Mouse (Mus musculus): ENCODE data around the gene Rps16. TPM values are rescaled to one million over a fixed set of nuclear protein-coding genes. Genes with fewer than 3 reads are reported as not detected.

Rps16 gene
- polyA plus RNA-seq, 1 experiment from 2014 or later = 789 TPM

DNA sequence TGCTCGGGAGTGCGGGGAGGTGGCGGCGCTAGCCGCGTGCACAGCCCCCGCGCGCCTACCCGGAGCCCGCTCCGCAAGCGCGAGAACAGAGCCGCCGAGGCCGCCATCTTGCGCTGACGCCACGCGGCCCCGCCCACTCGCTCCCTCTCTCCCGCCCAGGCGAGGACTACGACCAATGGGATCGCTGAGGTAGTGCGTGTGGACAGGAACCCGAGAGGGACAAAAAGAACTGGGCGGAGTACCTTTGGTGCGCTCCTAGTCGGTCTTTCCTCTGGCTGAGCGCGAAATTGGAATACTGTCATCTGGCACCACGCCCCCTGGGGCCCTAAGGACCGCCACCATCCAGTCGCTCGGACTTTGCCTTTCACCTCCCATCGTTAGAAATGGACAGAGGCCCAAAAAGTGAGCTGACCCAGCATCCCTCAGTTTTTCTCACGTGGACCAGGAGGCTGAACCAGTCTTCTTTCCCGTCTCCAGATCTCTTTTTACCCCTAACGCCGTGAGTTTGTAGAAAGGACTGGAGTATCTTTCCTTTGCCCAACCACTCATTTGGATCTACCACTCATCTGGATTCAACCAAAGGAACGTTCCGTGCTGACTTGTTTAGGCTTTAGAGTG lies 38.4 kb upstream of the Rps16 start, which contains the start of gene Timm50:
TSS of gene Timm50 (minus strand) at position 147 of the 618 bp plus-strand sequence.
- Histone ChIP-seq H3K9ac (ENCODE audit: low read length) (peak within 1 kb of the TSS; percentile 86), H3K4me3 (ENCODE audit: control insufficient read depth in 1 of 2, insufficient read depth in 1 of 2, low read depth in 1 of 2, low read length in 2 of 2) (peak within 1 kb of the TSS; percentile 57 to 64), H3K27me3 (ENCODE audit: control insufficient read depth, insufficient read depth, low read length) (no peaks in the 10 kb centered on the region), H3K4me1 (ENCODE audit: control insufficient read depth in 2 of 2, insufficient read depth in 2 of 2, low read length in 2 of 2) (peaks cover 5 to 9% of the 10 kb centered on the region in 2 experiments; a peak in 1 of 4 replicates), H3K36me3 (ENCODE audit: control insufficient read depth, insufficient read depth, low read length) (peaks cover 62% of the 10 kb centered on the region), H3K9me3 (ENCODE audit: control insufficient read depth, low read length) (no peaks in the 10 kb centered on the region), H3K27ac (replicated peaks in 1 of 2; ENCODE audit: control insufficient read depth in 1 of 2, insufficient read depth in 1 of 2, low read depth in 2 of 2, low read length in 2 of 2) (peak within 1 kb of the TSS in 1 of 2 experiments; percentile 52; a peak in 2 of 4 replicates), H3K4me2 (ENCODE audit: low read length) (peak within 1 kb of the TSS; percentile 86)
- peak; percentile 96 for ATAC-seq (ENCODE audit: insufficient number of reproducible peaks, insufficient read depth, low FRiP score, low read depth)
- under 1% methylated on average over 42 of the region's 45 CpGs for WGBS

DNA sequence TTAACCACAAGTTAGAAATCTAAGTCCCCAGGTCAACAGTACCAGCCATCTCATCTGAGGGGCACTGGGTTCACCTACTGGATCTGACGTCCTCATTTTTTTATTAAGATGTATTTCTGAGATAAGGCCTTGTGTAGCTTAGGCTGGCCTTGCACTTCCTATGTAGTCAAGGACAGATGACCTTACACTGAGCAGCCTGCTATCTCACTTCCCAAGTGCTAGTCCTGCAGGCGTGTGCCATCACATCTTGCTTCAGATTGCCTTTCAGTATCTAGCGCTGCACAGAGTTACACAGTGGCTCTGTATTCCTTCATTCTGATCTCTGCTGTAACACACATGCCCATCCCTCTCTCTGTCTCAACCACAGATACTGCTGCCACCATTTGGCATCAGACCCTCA lies 32.4 kb upstream of the Rps16 start:
- Histone ChIP-seq H3K36me3 (ENCODE audit: control insufficient read depth, insufficient read depth, low read length) (peaks cover 87% of the 10 kb centered on the region), H3K4me1 (ENCODE audit: control insufficient read depth in 2 of 2, insufficient read depth in 2 of 2, low read length in 2 of 2) (no peaks in the 10 kb centered on the region), H3K4me3 (ENCODE audit: control insufficient read depth in 1 of 2, insufficient read depth in 1 of 2, low read depth in 1 of 2, low read length in 2 of 2) (no peak overlapping the region), H3K9ac (ENCODE audit: low read length) (no peak overlapping the region), H3K4me2 (ENCODE audit: low read length) (no peak overlapping the region), H3K27me3 (ENCODE audit: control insufficient read depth, insufficient read depth, low read length) (no peaks in the 10 kb centered on the region), H3K27ac (replicated peaks in 1 of 2; ENCODE audit: control insufficient read depth in 1 of 2, insufficient read depth in 1 of 2, low read depth in 2 of 2, low read length in 2 of 2) (no peak overlapping the region), H3K9me3 (ENCODE audit: control insufficient read depth, low read length) (no peaks in the 10 kb centered on the region)
- WGBS = 72% methylated on average over 3 of the region's 3 CpGs
- ATAC-seq (ENCODE audit: insufficient number of reproducible peaks, insufficient read depth, low FRiP score, low read depth) = no peak

DNA sequence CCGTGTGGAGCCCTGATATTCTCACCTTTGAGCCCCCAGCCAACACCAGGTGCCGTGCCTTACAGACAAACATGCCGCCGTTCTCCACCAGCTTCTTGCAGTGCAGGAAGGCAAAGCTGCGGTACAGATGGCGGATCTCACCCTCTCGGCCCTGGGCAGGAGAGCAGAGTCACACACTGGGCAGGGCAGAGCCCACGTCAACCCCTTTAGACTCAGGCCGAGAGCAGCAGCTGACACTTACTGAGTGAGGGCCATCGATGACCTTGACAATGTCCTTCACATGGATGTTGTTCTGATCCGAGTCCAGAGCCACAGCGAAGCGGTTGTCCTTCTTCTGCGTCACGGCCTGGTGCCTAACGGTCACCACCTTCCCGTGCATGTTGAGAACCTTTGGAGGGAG lies 31.7 kb upstream of the Rps16 start:
- WGBS = 90% methylated on average over 17 of the region's 17 CpGs
- no peak overlapping the region for H3K9ac ChIP-seq (ENCODE audit: low read length)
- ATAC-seq (ENCODE audit: insufficient number of reproducible peaks, insufficient read depth, low FRiP score, low read depth) = no peak

DNA sequence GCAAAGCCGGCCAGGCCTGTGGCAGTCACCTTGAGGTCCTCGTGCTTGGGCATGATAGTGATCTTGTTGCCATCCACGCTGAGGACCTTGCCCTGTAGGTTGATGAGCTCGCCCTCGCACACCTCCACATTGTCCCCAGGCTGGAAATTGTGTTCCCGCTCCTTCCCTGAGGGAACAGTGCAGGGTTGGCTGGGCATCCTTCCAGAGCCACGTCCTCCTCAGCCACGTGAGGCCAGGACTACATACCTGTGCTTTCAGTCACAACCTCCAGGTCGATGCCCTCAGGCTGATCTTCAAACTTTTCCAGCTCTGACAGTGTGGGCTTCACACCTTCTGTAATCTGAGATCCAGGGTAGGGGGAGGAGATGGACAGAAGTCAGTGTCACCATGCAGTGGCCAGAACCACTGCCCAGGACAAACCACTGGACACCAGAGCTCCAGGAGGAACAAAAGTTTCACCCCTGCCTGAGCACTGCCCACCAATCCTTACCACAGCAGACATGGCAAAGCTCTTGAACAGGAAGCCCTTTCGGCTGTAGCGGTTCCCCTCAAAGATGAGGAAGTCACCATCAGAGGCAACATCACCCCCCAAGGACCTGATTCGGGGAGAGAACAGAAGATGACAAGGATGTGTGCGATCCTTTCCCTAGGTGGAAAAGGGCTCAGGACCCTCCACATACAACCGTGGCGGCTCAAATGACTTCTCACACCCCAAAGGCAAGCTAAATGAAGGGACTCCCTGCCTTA lies 28.3 kb upstream of the Rps16 start:
- Histone ChIP-seq H3K9ac (ENCODE audit: low read length) (no peak overlapping the region), H3K36me3 (ENCODE audit: control insufficient read depth, insufficient read depth, low read length) (peaks cover 100% of the 10 kb centered on the region), H3K27me3 (ENCODE audit: control insufficient read depth, insufficient read depth, low read length) (no peaks in the 10 kb centered on the region), H3K4me2 (ENCODE audit: low read length) (no peak overlapping the region), H3K4me3 (ENCODE audit: control insufficient read depth in 1 of 2, insufficient read depth in 1 of 2, low read depth in 1 of 2, low read length in 2 of 2) (no peak overlapping the region), H3K4me1 (ENCODE audit: control insufficient read depth in 2 of 2, insufficient read depth in 2 of 2, low read length in 2 of 2) (no peaks in the 10 kb centered on the region), H3K9me3 (ENCODE audit: control insufficient read depth, low read length) (no peaks in the 10 kb centered on the region), H3K27ac (replicated peaks in 1 of 2; ENCODE audit: control insufficient read depth in 1 of 2, insufficient read depth in 1 of 2, low read depth in 2 of 2, low read length in 2 of 2) (no peak overlapping the region)
- 88% methylated on average over 15 of the region's 15 CpGs for WGBS
- no peak for ATAC-seq (ENCODE audit: insufficient number of reproducible peaks, insufficient read depth, low FRiP score, low read depth)

More for the DNA sequence above, 31.7 kb upstream of the Rps16 start:
- H3K36me3 ChIP-seq (ENCODE audit: control insufficient read depth, insufficient read depth, low read length) = peaks cover 94% of the 10 kb centered on the region
- no peaks in the 10 kb centered on the region for H3K27me3 ChIP-seq (ENCODE audit: control insufficient read depth, insufficient read depth, low read length)
- no peak overlapping the region for H3K27ac ChIP-seq (replicated peaks in 1 of 2; ENCODE audit: control insufficient read depth in 1 of 2, insufficient read depth in 1 of 2, low read depth in 2 of 2, low read length in 2 of 2)
- no peaks in the 10 kb centered on the region for H3K4me1 ChIP-seq (ENCODE audit: control insufficient read depth in 2 of 2, insufficient read depth in 2 of 2, low read length in 2 of 2)
- no peak overlapping the region for H3K4me2 ChIP-seq (ENCODE audit: low read length)
- no peak overlapping the region for H3K4me3 ChIP-seq (ENCODE audit: control insufficient read depth in 1 of 2, insufficient read depth in 1 of 2, low read depth in 1 of 2, low read length in 2 of 2)
- H3K9me3 ChIP-seq (ENCODE audit: control insufficient read depth, low read length) = no peaks in the 10 kb centered on the region

DNA sequence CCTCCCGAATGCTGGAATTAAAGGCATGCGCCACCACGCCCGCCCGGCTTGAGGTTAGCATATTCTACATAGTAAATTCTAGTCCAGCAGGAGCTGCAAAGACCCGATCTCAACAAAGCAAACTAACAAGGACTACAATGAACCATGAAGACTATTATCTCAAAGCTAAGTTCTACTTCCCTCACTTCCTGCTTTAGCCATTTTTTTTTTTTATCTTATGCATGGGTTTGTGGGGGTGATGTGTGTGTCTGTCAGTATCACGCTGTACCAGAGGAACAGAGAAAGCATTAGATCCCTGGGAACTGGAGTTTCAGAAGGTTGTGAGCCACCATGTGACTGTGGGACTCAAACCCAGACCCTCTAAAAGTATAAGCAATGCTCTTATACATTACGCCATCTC lies 25.2 kb upstream of the Rps16 start:
- H3K9ac ChIP-seq (ENCODE audit: low read length) = no peak overlapping the region
- no peaks in the 10 kb centered on the region for H3K4me1 ChIP-seq (ENCODE audit: control insufficient read depth in 2 of 2, insufficient read depth in 2 of 2, low read length in 2 of 2)
- H3K4me2 ChIP-seq (ENCODE audit: low read length) = no peak overlapping the region
- H3K4me3 ChIP-seq (ENCODE audit: control insufficient read depth in 1 of 2, insufficient read depth in 1 of 2, low read depth in 1 of 2, low read length in 2 of 2) = no peak overlapping the region
- H3K36me3 ChIP-seq (ENCODE audit: control insufficient read depth, insufficient read depth, low read length) = peaks cover 100% of the 10 kb centered on the region
- H3K27ac ChIP-seq (replicated peaks in 1 of 2; ENCODE audit: control insufficient read depth in 1 of 2, insufficient read depth in 1 of 2, low read depth in 2 of 2, low read length in 2 of 2) = no peak overlapping the region
- no peaks in the 10 kb centered on the region for H3K27me3 ChIP-seq (ENCODE audit: control insufficient read depth, insufficient read depth, low read length)
- no peaks in the 10 kb centered on the region for H3K9me3 ChIP-seq (ENCODE audit: control insufficient read depth, low read length)
- ATAC-seq (ENCODE audit: insufficient number of reproducible peaks, insufficient read depth, low FRiP score, low read depth) = no peak
- 94% methylated on average over 8 of the region's 8 CpGs for WGBS

DNA sequence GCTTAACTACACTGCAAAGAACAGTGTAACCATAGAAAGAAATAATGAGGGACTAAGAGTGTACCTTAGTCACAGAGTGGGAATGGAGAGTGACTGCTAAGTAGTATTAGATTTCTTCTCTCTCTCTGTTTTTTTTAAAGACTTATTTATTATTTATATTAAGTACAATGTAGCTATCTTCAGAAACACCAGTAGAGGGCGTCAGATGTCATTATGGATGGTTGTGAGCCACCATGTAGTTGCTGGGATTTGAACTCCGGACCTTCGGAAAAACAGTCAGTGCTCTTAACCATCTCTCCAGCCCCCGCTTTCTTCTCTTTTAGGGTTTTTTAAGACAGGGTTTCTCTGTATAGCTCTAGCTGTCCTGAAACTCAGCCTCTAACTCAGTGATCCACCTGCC lies 24.0 kb upstream of the Rps16 start:
- 80% methylated on average over 4 of the region's 4 CpGs for WGBS
- H3K27me3 ChIP-seq (ENCODE audit: control insufficient read depth, insufficient read depth, low read length) = no peaks in the 10 kb centered on the region
- no peak overlapping the region for H3K4me2 ChIP-seq (ENCODE audit: low read length)
- no peaks in the 10 kb centered on the region for H3K4me1 ChIP-seq (ENCODE audit: control insufficient read depth in 2 of 2, insufficient read depth in 2 of 2, low read length in 2 of 2)
- H3K9me3 ChIP-seq (ENCODE audit: control insufficient read depth, low read length) = no peaks in the 10 kb centered on the region
- no peak overlapping the region for H3K4me3 ChIP-seq (ENCODE audit: control insufficient read depth in 1 of 2, insufficient read depth in 1 of 2, low read depth in 1 of 2, low read length in 2 of 2)
- no peak overlapping the region for H3K9ac ChIP-seq (ENCODE audit: low read length)
- H3K36me3 ChIP-seq (ENCODE audit: control insufficient read depth, insufficient read depth, low read length) = peaks cover 100% of the 10 kb centered on the region
- ATAC-seq (ENCODE audit: insufficient number of reproducible peaks, insufficient read depth, low FRiP score, low read depth) = no peak
- H3K27ac ChIP-seq (replicated peaks in 1 of 2; ENCODE audit: control insufficient read depth in 1 of 2, insufficient read depth in 1 of 2, low read depth in 2 of 2, low read length in 2 of 2) = no peak overlapping the region

DNA sequence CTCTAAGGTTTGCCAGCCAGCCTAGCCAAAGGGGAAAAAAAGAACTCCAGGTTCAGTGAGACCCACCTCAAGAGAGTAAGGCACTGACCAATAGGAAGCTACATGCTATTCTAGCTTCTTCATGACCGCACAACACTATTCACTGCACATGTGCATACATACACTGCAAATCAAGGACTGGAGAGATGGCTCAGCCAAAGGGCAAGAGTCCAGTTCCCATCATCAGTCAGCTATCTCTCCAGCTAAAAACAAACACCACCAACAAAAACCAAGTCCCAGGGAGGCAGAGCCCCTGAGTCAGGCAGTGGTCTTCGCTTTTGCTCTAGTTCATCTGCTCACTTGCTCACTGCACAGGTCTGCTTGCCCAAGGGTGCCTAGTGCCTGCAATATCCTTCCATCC lies 22.2 kb upstream of the Rps16 start:
- H3K36me3 ChIP-seq (ENCODE audit: control insufficient read depth, insufficient read depth, low read length) = peaks cover 84% of the 10 kb centered on the region
- H3K9ac ChIP-seq (ENCODE audit: low read length) = no peak overlapping the region
- no peak overlapping the region for H3K4me2 ChIP-seq (ENCODE audit: low read length)
- no peak overlapping the region for H3K4me3 ChIP-seq (ENCODE audit: control insufficient read depth in 1 of 2, insufficient read depth in 1 of 2, low read depth in 1 of 2, low read length in 2 of 2)
- no peaks in the 10 kb centered on the region for H3K9me3 ChIP-seq (ENCODE audit: control insufficient read depth, low read length)
- ATAC-seq (ENCODE audit: insufficient number of reproducible peaks, insufficient read depth, low FRiP score, low read depth) = no peak
- no peaks in the 10 kb centered on the region for H3K27me3 ChIP-seq (ENCODE audit: control insufficient read depth, insufficient read depth, low read length)
- no peaks in the 10 kb centered on the region for H3K4me1 ChIP-seq (ENCODE audit: control insufficient read depth in 2 of 2, insufficient read depth in 2 of 2, low read length in 2 of 2)
- no peak overlapping the region for H3K27ac ChIP-seq (replicated peaks in 1 of 2; ENCODE audit: control insufficient read depth in 1 of 2, insufficient read depth in 1 of 2, low read depth in 2 of 2, low read length in 2 of 2)
- WGBS = 93% methylated on average over 2 of the region's 2 CpGs

Measured in heart, embryonic 14.5 days (tissue).